Mouse (Mus musculus): ENCODE measurements around the gene Cdc42bpg. TPM values are rescaled to one million over a fixed set of nuclear protein-coding genes. Genes with fewer than 3 reads are reported as not detected.

Gene Cdc42bpg
- polyA plus RNA-seq, 1 experiment from 2014 or later: 0.20 TPM

DNA sequence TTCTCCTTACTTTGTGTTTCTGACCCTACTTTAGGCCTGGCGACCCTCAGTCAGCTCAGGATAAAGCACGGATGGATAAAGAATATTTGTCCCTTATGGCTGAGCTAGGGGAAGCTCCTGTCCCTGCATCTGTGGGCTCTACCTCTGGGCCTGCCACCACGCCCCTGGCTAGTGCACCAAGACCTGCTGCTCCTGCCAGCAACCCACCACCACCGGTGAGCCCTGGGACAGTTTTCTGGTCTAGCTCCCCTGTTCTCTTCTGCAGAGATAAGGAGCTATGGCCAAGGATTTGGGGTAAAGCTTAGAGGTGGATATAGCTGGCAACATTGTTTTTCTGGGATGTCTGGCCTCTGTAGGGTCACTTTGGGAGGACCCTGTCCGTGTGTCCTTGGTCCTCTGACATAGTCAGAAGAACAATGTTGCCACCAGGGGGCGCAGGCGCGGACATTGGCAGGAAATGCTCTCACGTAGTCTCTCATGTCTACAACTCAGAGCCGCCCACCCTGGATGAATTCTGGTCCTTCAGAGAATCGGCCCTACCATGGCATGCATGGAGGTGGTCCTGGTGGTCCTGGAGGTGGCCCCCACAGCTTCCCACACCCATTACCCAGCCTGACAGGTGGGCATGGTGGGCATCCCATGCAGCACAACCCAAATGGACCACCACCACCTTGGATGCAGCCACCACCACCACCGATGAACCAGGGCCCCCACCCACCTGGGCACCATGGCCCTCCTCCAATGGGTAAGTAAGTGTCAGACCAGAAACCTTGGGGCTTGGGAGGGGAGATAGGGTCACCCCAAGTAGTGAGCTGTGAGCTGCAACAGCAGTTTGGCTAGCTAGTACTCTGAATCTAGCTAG, 67.5 kb downstream of the Cdc42bpg start:
- Histone ChIP-seq H3K27me3 (replicated peaks) (no peaks in the 10 kb centered on the region), H3K36me3 (peaks cover 100% of the 10 kb centered on the region), H3K9ac (no peak overlapping the region), H3K9me3 (replicated peaks) (no peaks in the 10 kb centered on the region), H3K27ac (no peak overlapping the region), H3K4me3 (no peak overlapping the region), H3K4me1 (peaks cover 6% of the 10 kb centered on the region; the same call in 1 of the 2 replicates), H3K4me2 (no peak overlapping the region)
- 58% methylated on average over 12 of the region's 12 CpGs for WGBS (ENCODE audit: insufficient replicate concordance)
- peak; percentile 40; the same call in 1 of the 2 replicates for ATAC-seq

DNA sequence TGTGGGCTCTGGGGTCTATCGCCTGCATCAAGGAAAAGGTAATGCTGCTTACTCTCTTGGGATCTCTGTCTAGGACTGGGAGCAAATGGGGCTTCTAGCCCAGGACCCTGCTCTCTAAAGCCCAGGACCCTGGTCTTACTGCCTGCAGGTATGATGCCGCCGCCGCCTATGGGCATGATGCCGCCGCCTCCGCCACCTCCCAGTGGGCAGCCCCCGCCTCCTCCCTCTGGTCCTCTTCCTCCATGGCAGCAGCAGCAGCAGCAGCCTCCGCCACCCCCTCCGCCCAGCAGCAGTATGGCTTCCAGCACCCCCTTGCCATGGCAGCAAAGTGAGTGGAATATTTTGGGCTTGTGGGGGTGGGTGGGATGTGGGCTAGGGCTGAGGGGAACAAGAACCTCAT, 68.3 kb downstream of the Cdc42bpg start:
- H3K27me3 ChIP-seq (replicated peaks): no peaks in the 10 kb centered on the region
- 93% methylated on average over 10 of the region's 10 CpGs for WGBS (ENCODE audit: insufficient replicate concordance)
- H3K4me1 ChIP-seq: peaks cover 6% of the 10 kb centered on the region; the same call in 1 of the 2 replicates
- H3K4me2 ChIP-seq: no peak overlapping the region
- H3K9me3 ChIP-seq (replicated peaks): no peaks in the 10 kb centered on the region
- no peak for ATAC-seq
- peaks cover 100% of the 10 kb centered on the region for H3K36me3 ChIP-seq
- H3K27ac ChIP-seq: no peak overlapping the region
- no peak overlapping the region for H3K4me3 ChIP-seq
- H3K9ac ChIP-seq: no peak overlapping the region

MicroRNA genes within 50 kb of the gene (microRNA counts, 519-probe panel; counts per million panel counts)
- microRNA mmu-miR-192: 4,851 counts per million, percentile 84 among the panel's probes with 10 or more counts

Small RNAs within 50 kb of the gene (microRNA-seq; reads per million reads assigned to microRNA genes)
- gene Mir192 (2,207 reads per million, percentile 81 among the genes with 10 or more reads in this experiment), gene Mir194-2 (1,115 reads per million, percentile 74 among the genes with 10 or more reads in this experiment), gene Mir6989 (not detected)

Other genes with a start within 250 kb of the Cdc42bpg start
- gene Mrpl49, start 248.7 kb upstream of the Cdc42bpg start, polyA plus RNA-seq (2016; fragmentation: Nextera tagmentation; extraction: Ambion mirVana): 58.0 and 62.7 TPM in 2 replicates
- gene Fau, start 248.6 kb upstream of the Cdc42bpg start, polyA plus RNA-seq (2016; fragmentation: Nextera tagmentation; extraction: Ambion mirVana): 699 and 700 TPM in 2 replicates
- gene Znhit2, start 245.3 kb upstream of the Cdc42bpg start, polyA plus RNA-seq (2016; fragmentation: Nextera tagmentation; extraction: Ambion mirVana): 31.1 and 31.8 TPM in 2 replicates
- 30.0 and 31.4 TPM in 2 replicates for gene Tm7sf2, start 238.1 kb upstream of the Cdc42bpg start, polyA plus RNA-seq (2016; fragmentation: Nextera tagmentation; extraction: Ambion mirVana)
- 35.8 and 39.9 TPM in 2 replicates for gene Vps51, start 229.2 kb upstream of the Cdc42bpg start, polyA plus RNA-seq (2016; fragmentation: Nextera tagmentation; extraction: Ambion mirVana)
- not detected in 2 replicates for gene Tmem262, start 226.4 kb upstream of the Cdc42bpg start, polyA plus RNA-seq (2016; fragmentation: Nextera tagmentation; extraction: Ambion mirVana)
- 0.37 and 1.4 TPM in 2 replicates for gene Gm28374, start 224.2 kb upstream of the Cdc42bpg start, polyA plus RNA-seq (2016; fragmentation: Nextera tagmentation; extraction: Ambion mirVana)
- 26.6 and 28.5 TPM in 2 replicates for gene Zfpl1, start 221.5 kb upstream of the Cdc42bpg start, polyA plus RNA-seq (2016; fragmentation: Nextera tagmentation; extraction: Ambion mirVana)
- gene Cdca5, start 221.5 kb upstream of the Cdc42bpg start, polyA plus RNA-seq (2016; fragmentation: Nextera tagmentation; extraction: Ambion mirVana): 36.2 and 42.2 TPM in 2 replicates
- 0.20 and 0.59 TPM in 2 replicates for gene AC131692.1, start 212.0 kb upstream of the Cdc42bpg start, polyA plus RNA-seq (2016; fragmentation: Nextera tagmentation; extraction: Ambion mirVana)
- 2.6 and 2.8 TPM in 2 replicates for gene Naaladl1, start 200.7 kb upstream of the Cdc42bpg start, polyA plus RNA-seq (2016; fragmentation: Nextera tagmentation; extraction: Ambion mirVana)
- gene Sac3d1, start 187.8 kb upstream of the Cdc42bpg start, polyA plus RNA-seq (2016; fragmentation: Nextera tagmentation; extraction: Ambion mirVana): 38.8 and 41.6 TPM in 2 replicates
- gene Snx15, start 178.2 kb upstream of the Cdc42bpg start, polyA plus RNA-seq (2016; fragmentation: Nextera tagmentation; extraction: Ambion mirVana): 41.7 and 44.7 TPM in 2 replicates
- 0.10 and 0.15 TPM in 2 replicates for gene Batf2, start 165.5 kb upstream of the Cdc42bpg start, polyA plus RNA-seq (2016; fragmentation: Nextera tagmentation; extraction: Ambion mirVana)
- gene Arl2, start 164.9 kb upstream of the Cdc42bpg start, polyA plus RNA-seq (2016; fragmentation: Nextera tagmentation; extraction: Ambion mirVana): 46.1 and 47.7 TPM in 2 replicates
- gene Majin, start 122.1 kb upstream of the Cdc42bpg start, polyA plus RNA-seq (2016; fragmentation: Nextera tagmentation; extraction: Ambion mirVana): not detected in 2 replicates
- not detected in 2 replicates for gene Gpha2, start 80.1 kb upstream of the Cdc42bpg start, polyA plus RNA-seq (2016; fragmentation: Nextera tagmentation; extraction: Ambion mirVana)
- 6.4 TPM in 2 replicates for gene Ppp2r5b, start 70.6 kb upstream of the Cdc42bpg start, polyA plus RNA-seq (2016; fragmentation: Nextera tagmentation; extraction: Ambion mirVana)
- 7.1 and 8.2 TPM in 2 replicates for gene Atg2a, start 64.8 kb upstream of the Cdc42bpg start, polyA plus RNA-seq (2016; fragmentation: Nextera tagmentation; extraction: Ambion mirVana)
- 85.4 and 91.9 TPM in 2 replicates for gene Ehd1, start 29.7 kb upstream of the Cdc42bpg start, polyA plus RNA-seq (2016; fragmentation: Nextera tagmentation; extraction: Ambion mirVana)
- gene Men1, start 28.5 kb downstream of the Cdc42bpg start, polyA plus RNA-seq (2016; fragmentation: Nextera tagmentation; extraction: Ambion mirVana): 48.6 and 49.4 TPM in 2 replicates
- gene Map4k2, start 34.7 kb downstream of the Cdc42bpg start, polyA plus RNA-seq (2016; fragmentation: Nextera tagmentation; extraction: Ambion mirVana): 9.2 and 9.3 TPM in 2 replicates
- gene Sf1, start 57.2 kb downstream of the Cdc42bpg start, polyA plus RNA-seq (2016; fragmentation: Nextera tagmentation; extraction: Ambion mirVana): 115 and 119 TPM in 2 replicates
- 2.6 and 2.7 TPM in 2 replicates for gene Pygm, start 77.9 kb downstream of the Cdc42bpg start, polyA plus RNA-seq (2016; fragmentation: Nextera tagmentation; extraction: Ambion mirVana)
- 97.8 and 106 TPM in 2 replicates for gene Rasgrp2, start 92.9 kb downstream of the Cdc42bpg start, polyA plus RNA-seq (2016; fragmentation: Nextera tagmentation; extraction: Ambion mirVana)
- gene Nrxn2, start 112.3 kb downstream of the Cdc42bpg start, polyA plus RNA-seq (2016; fragmentation: Nextera tagmentation; extraction: Ambion mirVana): 0.83 and 0.85 TPM in 2 replicates
- gene Slc22a12, start 236.6 kb downstream of the Cdc42bpg start, polyA plus RNA-seq (2016; fragmentation: Nextera tagmentation; extraction: Ambion mirVana): not detected in 2 replicates

All from liver, embryonic 12.5 days (tissue).